Mouse (Mus musculus) large intestine, adult 2 months (tissue): ENCODE data around the gene Spata13. TPM values are rescaled to one million over a fixed set of nuclear protein-coding genes. Genes with fewer than 3 reads are reported as not detected.

Experiments used
- DNase-seq: peaks from one replicate; pipeline ENCODE4 v3.0.0-alpha.2; 2012; ENCODE audit warnings: low read depth, low spot score
- WGBS: fragments of 180-500 bp; shearing (Covaris S2); methylation state at CpG from one replicate; pipeline ENCODE4 v1.1.7; 2018; 5-methylcytosine and 5-hydroxymethylcytosine counted together
- polyA plus RNA-seq: library from polyadenylated mRNA; depleted of rRNA; stranded (reverse); fragments of >200 nt; gene quantifications from 2 replicates; pipeline ENCODE4 v1.2.3, GENCODE M21; 2012

Gene Spata13
- polyA plus RNA-seq, 1 experiment, result 10.6 TPM

DNA sequence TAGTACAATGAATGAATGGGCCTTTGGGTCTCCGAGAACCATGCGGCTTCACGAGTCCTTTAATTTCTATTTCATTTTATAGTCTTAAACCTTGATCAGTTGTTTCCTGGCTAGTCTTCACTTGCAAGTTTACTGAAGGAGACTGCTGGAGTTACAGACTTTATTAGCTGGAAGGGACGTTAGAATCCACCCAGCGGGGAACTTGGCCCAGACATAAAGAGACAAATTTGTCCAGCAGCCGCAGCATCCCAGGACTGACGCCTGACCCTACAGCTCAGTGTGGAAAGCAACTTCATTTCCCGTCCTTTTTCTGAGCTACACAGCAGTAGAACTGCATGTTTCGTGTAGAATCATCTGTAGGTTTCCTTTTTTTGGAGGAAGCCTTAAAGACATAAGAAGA lies 3.2 kb downstream of the Spata13 start:
- 29% methylated on average over 9 of the region's 9 CpGs for WGBS
- DNase-seq, result no peak

DNA sequence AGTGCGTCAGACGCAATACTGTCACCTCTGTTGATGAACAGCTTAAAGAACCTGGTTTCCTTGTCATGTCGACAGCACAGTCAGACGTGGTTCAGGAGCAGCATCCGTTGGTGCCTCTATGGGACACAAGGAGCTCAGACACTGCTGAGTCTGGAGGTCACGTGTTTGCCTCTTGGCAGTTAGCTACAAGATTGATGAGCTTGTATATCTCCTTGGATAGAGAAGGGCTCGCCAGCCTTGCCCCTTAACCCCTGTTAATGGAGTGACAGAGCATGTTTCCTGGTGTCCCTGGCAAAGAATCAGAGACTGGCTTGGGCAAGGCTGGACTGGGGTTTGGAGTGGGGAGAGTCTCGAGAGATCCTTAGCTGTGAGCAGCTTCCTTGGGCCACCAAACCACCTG lies 4.4 kb downstream of the Spata13 start:
- no peak for DNase-seq
- WGBS, result 34% methylated on average over 8 of the region's 8 CpGs

DNA sequence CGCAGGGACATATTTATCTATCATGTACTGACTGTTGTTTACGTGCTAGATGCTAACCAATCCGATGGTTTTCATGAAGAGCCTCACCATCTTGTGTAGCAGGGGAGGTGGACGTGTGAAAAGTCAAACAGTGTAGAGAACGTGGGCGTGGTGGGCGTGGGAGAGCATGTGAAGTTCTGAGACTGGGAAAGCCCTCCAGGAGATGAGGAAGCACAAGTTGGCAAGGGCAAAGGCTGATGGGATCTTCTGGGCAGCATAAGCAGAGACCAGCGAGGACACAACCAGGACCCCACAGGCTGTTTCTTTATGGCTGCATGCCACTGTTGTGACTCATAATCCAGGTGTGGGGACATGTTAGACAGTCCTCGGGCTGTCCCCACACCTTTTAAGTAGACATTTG lies 5.4 kb downstream of the Spata13 start:
- DNase-seq, result no peak
- WGBS, result 59% methylated on average over 9 of the region's 9 CpGs

DNA sequence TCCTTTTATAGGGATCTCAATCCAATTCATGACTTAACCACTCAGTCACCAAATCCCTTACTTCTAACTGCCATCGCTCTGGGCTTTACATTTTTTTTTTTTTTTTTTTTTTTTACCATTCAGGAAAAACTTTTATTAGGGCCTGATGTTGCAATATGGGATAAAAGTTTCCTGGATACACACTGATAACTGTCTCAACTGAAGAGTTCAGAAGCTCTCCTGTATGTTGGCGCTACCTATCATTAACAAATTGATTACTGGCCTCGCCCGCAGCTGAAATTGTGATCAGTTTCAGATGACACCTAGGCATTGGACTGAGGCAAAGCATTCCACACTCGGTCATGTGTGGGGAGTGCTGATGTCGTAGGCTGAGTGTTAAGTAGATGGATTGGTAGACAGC lies 7.3 kb downstream of the Spata13 start:
- WGBS, result 44% methylated on average over 6 of the region's 6 CpGs
- no peak for DNase-seq

DNA sequence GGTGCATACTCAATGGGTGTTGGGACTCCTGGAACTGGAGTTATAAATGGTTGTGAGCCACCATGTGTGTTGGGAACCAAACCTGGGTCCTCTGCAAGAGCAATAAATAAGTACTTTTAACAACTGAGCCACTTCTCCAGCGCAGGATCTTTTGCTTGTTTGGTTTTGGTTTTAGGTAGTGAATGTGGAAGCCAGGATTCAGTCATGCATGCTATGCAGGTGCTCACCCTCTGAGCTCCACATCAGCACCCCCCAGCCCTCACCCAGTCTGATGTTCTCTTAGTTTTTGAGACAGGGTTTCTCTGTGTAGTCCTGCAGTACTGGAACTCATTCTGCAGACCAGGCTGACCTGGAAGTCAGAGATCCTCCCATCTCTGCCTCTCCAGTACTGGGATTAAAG lies 8.3 kb downstream of the Spata13 start:
- WGBS, result 62% methylated on average over 1 of the region's 1 CpGs
- DNase-seq, result no peak

DNA sequence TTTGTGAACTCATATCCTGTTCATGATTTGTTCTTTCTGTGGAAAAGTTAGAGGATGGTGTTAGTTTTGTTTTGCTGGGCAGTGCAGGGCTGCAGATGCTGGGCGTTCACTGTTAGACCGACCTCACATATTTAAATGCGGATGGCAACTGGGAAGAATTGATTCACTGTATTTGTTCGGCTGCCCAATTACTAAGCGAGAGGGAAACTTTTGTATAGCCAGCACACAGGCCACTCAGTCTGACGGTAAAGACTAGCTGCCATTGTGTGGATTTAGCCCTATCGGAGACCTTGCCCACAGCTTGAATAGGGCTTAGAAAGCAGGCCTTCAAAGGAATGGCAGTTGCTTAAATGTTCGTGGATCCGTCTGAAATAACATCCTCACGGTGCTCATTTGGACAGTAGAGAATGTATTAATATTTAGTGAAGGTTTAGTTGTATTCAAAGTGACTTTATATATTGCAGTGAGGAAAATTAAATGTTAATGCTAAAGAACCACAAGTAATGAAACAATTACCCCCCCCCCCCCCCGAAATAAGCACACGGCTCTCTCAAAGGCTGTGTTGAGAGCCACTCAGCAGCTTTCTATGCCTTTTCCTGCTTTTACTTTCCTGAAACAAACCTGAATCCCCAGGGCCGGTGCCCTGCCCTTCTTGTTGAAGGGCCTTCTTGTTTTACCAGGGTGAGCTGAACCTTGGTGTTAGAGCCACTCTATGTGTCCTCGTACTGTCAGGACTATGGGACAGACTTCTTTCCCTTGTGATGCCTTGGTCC lies 9.5 kb downstream of the Spata13 start:
- no peak for DNase-seq
- 87% methylated on average over 14 of the region's 14 CpGs for WGBS

DNA sequence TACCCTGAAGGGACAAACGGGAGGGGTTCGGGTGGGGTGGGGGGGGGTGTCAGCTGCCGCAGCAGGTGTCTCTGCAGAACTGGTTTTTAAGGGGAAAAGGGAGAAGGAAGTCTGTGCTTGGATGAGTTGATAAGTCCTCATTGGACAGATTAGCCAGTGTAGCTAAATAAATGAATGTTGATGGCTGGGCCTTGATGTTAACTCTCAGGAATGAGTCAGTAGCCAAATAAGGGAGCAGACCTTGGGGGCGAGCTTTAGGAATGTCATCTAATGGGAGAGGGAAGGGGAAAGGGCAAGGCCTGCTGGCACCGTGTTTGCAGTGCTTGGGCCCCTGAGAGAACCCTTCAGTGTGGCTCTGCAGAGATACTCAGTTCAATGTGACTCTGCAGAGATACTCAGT lies 12.6 kb downstream of the Spata13 start:
- WGBS, result 19% methylated on average over 5 of the region's 5 CpGs
- DNase-seq, result no peak

DNA sequence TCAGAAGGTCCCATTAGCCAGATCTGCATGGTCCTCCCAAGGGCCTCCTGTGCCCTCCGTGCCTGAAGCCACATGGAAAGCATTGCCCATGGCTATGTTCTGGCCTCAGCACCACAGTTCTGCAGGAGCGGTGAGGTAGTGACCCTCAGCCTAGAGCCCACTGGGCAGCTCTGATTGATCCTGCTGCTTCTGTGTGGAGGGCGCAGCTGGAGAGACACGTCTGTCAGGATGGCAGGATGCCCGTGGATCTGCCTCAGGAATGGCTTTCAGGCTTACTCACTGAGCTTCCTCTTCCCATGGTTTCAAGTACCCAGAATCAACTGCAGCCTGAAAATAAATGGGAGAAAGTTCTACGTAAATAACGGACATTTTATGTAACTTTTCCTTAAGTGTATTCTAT lies 14.1 kb downstream of the Spata13 start:
- no peak for DNase-seq
- WGBS, result 61% methylated on average over 7 of the region's 7 CpGs

DNA sequence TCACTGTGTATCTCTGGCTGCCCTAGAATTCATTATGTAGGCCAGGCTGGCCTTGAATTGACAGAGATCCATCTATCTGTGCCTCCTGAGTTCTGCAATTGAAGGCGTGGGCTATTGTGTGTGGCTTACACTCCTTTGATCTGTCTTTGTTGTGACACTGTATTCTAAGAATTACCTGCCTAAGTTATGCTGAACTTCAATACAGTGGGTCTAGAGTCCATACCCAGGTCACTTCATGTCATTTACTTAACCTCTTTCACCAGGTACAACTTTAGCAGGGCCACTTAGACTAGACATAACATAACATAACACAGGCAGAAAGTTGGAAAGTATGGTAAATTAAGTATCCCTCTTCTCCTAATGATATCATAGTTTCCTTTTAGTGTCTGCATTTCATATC lies 15.2 kb downstream of the Spata13 start:
- whole genome bisulfite sequencing, result 91% methylated on average over 1 of the region's 1 CpGs
- DNase-seq, result no peak

DNA sequence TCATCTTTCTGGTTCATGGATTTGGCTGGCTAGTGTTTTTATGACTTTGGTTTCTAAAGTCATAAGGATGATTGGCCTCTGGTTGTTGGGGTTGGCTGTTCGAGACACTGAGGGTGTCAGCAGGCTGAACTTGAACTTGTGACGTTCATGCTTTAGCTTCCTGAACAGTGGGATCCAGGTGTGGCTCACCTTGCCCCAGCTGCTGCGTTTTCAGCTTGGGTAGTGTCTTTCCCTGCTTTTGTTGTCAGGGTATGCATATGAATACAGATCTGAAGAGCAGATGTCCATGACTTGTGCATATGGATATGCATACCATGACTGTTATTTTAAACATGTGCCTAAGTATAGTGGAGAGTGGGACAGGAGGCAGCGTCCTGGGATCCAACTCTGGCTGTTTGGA lies 19.4 kb downstream of the Spata13 start:
- no peak for DNase-seq
- 67% methylated on average over 4 of the region's 4 CpGs for WGBS

DNA sequence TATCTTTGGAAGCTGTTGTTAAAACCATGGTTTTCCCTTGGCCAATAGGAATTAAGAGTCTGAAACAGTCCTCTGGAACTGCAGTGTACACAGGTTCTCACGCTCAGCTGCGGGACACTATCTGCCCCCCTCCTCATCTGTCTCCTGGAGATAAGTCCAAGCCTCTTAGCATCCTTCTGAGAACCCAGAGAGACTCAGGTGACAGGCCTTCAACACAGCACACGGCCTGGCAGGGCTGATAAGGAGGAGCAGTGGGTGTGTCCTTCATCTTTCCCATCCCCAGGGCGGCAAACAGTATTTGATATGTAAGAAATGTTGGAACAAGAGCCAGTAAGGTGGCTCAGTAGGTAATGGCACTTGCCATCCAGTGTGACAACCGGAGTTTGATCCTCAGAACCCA lies 20.2 kb downstream of the Spata13 start:
- 59% methylated on average over 5 of the region's 5 CpGs for WGBS
- no peak for DNase-seq

DNA sequence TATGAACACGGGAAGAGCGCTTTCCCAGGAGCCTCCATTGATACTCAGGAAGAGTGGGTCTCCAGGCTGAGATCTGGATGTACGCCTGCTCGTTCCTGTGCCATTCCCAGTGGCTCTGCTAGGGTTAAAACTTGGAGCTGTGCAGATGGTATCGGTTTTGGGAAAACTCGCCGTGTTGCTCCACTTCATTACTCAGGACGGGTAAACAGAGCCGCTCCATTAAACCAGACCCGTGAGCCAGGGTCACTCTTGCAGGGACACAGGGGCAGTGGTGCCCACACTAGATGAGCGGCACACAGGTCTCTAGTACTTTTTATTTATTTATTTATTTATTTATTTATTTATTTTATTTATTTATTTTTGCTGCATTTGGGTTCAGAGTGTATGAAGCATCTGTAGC lies 20.9 kb downstream of the Spata13 start:
- WGBS, result 68% methylated on average over 11 of the region's 11 CpGs
- no peak for DNase-seq

DNA sequence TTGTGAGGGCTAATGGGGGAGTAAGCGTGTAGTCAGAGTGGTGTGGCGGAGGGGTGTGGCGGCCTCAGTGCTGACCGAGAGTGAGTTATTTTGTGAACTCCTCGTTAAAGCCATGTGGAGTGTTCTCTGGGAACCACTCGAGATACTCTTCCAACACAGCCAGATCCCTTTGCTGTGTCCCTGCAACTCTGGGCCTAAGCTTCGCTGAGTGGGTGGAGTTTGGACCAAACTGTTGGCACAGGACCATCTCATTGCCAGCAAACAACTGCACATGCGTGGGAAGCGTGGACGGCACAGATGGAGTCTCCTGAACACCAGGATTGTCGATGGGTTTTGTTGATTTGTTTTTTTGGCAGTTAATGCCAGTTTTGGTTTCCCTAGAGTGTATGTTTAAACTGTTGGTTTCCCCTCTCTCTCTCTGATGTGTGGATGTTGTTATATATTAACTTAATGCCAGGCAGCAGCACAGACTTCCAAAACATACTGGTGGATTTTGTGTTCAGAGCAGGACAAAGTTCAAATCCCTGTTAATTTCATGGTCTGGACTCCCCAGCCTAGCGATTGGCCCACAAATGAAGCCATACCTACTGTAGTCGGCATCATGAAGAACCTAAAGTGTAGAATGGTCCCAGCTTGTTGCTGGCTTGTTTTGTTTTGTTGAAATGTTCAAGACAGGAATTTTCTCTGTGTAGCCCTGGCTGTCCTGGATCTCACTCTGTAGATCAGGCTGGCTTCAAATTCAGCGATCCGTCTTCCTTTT lies 22.3 kb downstream of the Spata13 start:
- WGBS, result 18% methylated on average over 15 of the region's 15 CpGs

DNA sequence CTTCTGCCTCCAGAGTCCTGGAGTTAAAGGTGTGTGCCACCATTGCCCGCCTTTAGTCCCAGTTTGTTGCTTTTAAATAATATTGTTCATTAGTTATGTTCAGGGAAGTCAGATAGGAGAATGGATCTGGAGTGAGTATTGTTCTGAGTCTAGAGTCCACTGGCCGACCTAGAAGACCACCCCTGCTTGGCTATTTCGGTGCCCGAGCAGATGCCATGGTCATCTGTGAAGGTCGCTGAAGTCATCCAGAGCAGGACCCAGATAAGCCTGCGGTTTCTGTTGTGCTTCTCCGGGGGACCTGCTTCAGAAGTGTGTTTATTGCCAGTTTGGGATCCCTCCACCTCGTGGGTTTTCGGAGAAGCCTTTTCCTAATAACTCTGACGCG lies 22.9 kb downstream of the Spata13 start:
- 64% methylated on average over 11 of the region's 11 CpGs for WGBS
- DNase-seq, result no peak

More for the DNA sequence above, 22.3 kb downstream of the Spata13 start:
- DNase-seq, result no peak

DNA sequence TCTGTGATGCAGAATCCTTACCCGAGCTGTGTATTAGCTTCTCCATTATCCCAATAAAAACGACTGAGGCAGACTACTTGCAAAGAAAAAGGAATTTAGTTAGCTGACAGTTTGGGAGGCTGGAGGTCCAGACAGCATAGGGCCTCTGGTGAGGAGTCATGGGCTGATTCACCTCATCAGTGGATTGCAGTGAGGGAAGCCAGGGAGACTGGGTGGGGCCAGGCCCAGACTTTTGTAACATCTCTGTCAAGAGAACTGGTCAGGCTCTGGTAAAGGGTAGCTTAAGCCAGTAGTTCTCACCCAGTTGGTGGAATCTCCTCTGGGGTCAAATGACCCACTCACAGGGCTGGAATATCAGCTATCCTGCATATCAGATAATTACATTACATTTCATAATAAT lies 24.1 kb downstream of the Spata13 start:
- 63% methylated on average over 2 of the region's 2 CpGs for WGBS

DNA sequence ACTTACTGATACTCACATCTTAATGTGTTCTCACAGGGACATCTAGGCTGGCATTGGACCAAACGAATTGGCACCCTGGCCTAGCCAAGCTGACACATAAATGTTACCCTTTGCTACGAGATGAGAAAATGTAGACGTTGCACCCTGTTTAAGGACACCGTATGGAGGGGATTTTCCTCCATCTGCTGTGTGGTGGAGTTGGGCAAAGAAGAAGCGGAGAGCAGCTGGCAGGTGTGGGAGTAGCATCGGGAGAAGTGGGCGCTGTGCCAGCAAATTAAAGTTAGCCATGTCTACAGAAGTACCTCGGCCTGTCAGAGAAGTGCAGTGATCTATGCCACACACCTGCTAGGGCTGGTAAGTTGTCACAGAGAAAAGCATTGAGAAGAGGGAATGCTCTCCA lies 25.7 kb downstream of the Spata13 start:
- no peak for DNase-seq
- 35% methylated on average over 8 of the region's 8 CpGs for WGBS

More for the DNA sequence above, 24.1 kb downstream of the Spata13 start:
- no peak for DNase-seq

DNA sequence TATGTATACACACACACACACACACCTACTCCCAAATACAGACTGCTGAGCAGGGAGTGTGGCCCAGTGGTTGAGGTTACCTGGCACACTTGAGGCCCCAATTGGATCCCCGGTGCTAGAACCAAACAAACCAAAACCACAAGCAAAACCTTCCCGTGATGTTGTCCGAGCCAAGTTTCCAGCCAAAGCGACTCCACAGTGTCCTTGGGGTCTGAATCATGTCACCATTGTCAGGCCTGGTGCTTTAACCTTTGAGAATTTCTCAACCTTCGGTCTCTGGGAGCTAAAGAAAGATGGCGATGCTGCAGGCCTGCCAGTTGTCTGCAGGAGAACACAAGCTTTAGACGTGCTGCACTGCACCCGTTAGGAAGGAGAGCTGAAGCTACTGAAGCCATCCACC lies 26.8 kb downstream of the Spata13 start:
- WGBS, result 92% methylated on average over 8 of the region's 8 CpGs
- no peak for DNase-seq

DNA sequence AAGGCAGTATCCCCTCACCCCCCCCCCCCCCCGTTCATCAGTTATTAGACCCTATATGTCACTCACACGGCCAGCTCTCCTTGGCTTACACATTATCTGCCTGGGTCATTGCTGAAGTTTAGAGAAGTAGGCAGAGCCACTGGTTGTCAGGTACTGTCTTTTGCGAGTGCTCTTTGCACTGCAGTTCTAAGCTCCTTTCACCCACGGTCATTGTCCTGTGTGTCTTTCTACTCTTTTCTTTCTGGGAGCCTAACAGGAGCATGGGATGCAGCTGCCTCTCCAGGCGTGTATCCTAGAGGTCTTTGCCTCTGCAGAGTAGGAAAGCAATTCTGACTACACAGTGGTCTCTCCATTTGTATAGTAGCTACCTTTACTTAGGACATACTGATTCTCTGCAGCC lies 27.5 kb downstream of the Spata13 start:
- no peak for DNase-seq
- WGBS, result 91% methylated on average over 5 of the region's 5 CpGs

DNA sequence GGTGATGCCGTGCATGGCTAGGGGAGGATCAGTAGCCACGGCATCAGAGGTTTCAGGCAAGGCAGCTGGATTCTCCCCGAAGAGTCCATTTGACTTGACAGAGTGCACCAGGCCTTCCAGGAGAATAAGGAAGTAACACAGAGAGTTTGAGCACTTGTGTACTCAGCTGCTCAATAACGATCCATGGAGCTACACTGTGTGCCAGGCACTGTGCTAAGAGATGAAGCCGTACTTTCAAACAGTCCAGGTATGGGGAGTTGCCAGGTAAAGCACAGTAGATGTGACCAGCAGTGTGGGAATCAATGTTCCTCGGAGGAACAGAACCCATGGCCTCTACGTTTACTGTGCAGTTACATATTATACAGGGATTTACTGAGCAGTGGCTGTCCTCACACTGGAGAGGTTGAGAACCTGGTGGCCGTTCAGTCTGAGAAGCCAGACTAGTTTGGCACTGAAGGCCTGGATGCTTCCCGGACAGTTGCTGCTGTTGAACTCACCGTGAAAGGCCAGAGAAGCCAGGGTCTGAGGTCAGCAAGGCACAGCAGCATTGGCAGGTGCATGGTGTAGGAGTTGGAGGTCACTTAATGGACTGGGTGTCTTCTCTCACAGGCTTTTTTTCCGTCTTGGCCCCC lies 29.6 kb downstream of the Spata13 start:
- 42% methylated on average over 11 of the region's 11 CpGs for WGBS
- DNase-seq, result no peak

DNA sequence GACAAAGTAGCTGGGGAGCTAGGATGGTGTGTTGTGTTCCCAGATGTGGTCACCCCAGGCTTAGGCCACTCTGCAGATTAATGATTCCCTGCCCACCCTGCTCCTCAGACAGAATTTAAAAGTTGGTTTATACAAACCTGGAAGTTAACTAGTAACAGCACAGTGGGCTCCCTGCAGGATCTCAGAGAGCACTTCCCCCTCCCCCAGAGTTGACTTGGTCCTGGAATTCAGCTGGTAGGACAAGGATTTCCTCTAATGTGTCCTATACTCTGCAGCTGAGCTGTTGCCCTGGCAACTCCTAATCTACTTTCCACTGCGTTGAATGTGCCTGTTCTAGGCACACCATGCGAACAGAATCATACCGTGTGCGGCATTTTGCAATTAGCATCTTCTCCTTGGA lies 30.8 kb downstream of the Spata13 start:
- 73% methylated on average over 4 of the region's 4 CpGs for whole genome bisulfite sequencing
- DNase-seq, result no peak

DNA sequence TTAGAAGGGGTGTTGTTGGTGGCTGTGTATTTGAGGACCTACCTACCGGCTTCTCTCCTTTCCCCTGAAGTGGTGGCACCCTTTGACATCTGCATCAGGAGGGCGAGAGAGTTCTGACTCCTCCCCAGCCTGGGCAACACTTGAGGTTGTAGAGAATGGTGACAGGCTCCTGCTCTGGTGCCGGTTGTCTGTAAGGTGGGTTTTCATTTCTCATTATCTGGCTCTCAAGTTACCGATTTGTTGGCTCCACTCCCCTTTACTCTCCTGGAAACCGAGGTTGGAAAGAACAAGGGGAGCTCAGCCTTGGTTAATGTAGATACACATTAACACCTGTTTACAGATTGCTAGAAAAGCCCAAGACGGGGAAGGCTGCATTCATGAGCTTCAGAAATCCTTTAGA lies 31.5 kb downstream of the Spata13 start:
- no peak for DNase-seq
- 55% methylated on average over 6 of the region's 6 CpGs for WGBS
